Mouse (Mus musculus) heart, postnatal 0 days (tissue): Measurements from ENCODE around the gene Aldh8a1.

Experiments
- CTCF ChIP-seq: IDR thresholded peaks from 2 replicates; pipeline ENCODE4 v1.5.1; 2016; ENCODE audit warnings: antibody characterized with exemption, control low read depth, low read depth
- EP300 ChIP-seq: IDR thresholded peaks from 2 replicates; pipeline ENCODE4 v1.6.1; 2016; ENCODE audit warnings: antibody characterized with exemption, low read depth

DNA sequence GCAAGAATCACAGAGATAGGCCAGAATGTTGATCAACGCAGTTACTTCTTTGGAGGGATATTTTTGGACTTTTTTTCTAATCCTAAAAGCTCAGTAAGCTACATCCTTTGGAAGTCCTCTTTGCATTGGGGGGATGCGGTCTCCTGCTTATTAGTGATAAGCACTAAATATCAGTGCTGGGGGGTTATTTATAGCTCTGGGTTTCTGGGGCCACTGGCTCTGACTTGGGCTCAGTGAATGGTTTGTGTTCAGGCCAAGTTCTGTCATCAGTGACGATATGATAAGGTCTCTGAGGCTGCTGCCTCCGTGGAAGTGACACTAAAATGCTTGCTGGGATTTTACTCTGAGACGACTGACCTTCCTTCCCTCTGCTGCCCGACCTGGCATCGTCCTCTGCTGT is 22.9 kb downstream of the Aldh8a1 start:
- TF ChIP-seq CTCF (no peak), EP300 (no peak)
